Mouse (Mus musculus) cerebellum, adult 18-20 months (tissue): Measurements from ENCODE around the gene Snx7.

Experiments
- DNase-seq, 2 experiments: peaks; one replicate each; pipeline ENCODE4 v3.0.0; 2021

Snx7 gene

GRCm38 (mm10) chr3:117812135-117812534 lies 56.6 kb downstream of the Snx7 start:
- no peak for DNase-seq

GRCm38 (mm10) chr3:117805782-117806181 lies 63.0 kb downstream of the Snx7 start:
- no peak for DNase-seq

GRCm38 (mm10) chr3:117794501-117794900 lies 74.2 kb downstream of the Snx7 start:
- no peak for DNase-seq

- DNase-seq, result no peak
These were observed 76.8 kb downstream of the Snx7 start for GRCm38 (mm10) chr3:117791951-117792350.

- no peak for DNase-seq
These were observed 77.5 kb downstream of the Snx7 start for GRCm38 (mm10) chr3:117791273-117791672.

- DNase-seq, result peak in 1 of 2 experiments; percentile 3
These were observed 79.7 kb downstream of the Snx7 start for GRCm38 (mm10) chr3:117788800-117789693.

- no peak for DNase-seq
These were observed 81.5 kb downstream of the Snx7 start for GRCm38 (mm10) chr3:117787247-117787646.

- no peak for DNase-seq
These were observed 116.5 kb downstream of the Snx7 start for GRCm38 (mm10) chr3:117752151-117752757.

- no peak for DNase-seq
These were observed 117.1 kb downstream of the Snx7 start for GRCm38 (mm10) chr3:117751665-117752064.

- DNase-seq, result no peak
These were observed 119.5 kb downstream of the Snx7 start for GRCm38 (mm10) chr3:117749256-117749655.

- no peak for DNase-seq
These were observed 129.0 kb downstream of the Snx7 start for GRCm38 (mm10) chr3:117739760-117740159.

- DNase-seq, result no peak
These were observed 136.1 kb downstream of the Snx7 start for GRCm38 (mm10) chr3:117732661-117733060.
